Mouse (Mus musculus): Measurements from ENCODE around the gene Jade1.

Gene Jade1

GRCm38 (mm10) chr3:41577240-41577639, 21.7 kb downstream of the Jade1 start:
- no peak for DNase-seq (ENCODE audit: low spot score)

DNA sequence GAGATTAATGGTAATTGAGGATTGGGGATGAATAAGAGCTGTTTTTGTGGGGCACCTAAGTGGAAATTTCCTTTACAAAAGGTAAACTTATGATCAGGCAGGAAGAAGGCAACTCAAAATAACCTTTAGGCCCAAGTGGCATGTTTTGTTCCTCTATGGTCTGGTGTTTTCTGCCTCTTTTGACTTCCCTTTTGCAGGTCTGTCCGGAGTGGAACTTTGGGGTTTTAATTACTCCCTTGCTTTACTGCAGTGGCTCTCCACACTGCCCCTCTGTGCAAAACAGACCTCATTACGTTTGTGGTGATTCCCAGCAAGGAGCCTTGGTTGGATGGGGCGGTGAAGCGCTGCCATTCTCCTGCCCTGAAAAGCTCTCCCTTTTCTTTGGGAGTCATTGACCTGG, 24.3 kb downstream of the Jade1 start:
- DNase-seq (ENCODE audit: low spot score), result no peak

DNA sequence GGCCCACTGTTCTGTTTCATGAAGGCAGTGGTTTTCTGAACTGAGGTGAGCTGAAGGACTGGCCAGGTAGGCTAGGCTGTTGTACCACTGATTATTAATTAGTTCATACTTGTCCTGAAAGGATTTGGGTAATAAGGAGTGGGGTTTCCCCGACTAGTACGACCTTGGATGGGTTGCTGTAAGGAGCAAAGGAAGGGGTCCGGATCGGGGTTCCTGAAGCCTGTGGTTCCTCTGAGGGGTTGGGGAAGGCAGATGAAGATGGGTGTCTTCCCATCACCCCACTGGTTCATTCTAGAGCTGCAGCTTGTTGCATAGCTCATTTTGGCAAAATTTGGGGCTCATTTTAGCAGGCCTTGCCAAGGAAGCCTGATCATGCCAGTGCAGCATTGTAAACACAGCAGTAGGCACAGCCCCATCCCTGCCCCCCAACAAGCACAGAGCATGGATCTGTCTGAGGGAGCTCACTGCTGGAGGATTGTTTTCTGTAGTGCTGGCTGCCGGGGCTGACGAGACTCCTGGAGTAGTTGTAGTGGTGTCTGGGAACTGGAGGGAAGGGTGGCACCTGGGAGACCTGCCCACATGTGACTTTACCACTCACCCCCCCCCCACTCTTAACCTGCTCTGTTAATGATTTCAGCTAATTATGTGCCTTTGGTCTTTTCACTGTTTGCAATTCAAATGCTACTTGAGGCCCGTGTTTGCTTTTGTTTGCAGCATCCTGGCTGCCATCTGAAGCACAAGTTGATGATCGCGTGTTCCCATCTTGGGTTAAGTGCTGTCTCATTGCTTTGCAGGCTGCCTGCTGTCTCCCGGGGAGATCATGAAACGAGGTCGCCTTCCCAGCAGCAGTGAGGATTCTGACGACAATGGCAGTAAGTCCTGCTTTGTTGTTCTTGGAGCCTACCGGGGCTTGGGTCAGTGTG, 25.1 kb downstream of the Jade1 start:
- no peak for DNase-seq (ENCODE audit: low spot score)

DNA sequence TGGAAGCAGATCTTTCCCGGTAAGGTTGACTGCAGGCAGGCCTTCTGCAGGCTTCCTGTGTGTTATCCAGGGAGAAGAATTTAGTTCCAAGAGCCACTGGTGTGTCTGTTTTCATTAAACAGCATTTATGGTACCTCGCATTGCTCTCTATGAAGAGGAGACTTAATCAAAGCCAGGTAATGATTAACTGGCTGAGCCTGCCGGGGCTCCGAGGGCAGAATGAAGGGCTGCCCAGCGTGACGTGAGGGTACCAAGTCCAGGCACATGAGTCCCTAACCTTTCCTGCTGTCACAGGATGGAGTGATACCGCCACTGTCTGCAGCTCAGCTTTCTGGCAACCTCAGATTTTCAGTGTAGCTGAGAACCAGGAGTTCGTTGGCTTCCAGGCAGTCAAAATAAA, 25.9 kb downstream of the Jade1 start:
- no peak for DNase-seq (ENCODE audit: low spot score)

DNA sequence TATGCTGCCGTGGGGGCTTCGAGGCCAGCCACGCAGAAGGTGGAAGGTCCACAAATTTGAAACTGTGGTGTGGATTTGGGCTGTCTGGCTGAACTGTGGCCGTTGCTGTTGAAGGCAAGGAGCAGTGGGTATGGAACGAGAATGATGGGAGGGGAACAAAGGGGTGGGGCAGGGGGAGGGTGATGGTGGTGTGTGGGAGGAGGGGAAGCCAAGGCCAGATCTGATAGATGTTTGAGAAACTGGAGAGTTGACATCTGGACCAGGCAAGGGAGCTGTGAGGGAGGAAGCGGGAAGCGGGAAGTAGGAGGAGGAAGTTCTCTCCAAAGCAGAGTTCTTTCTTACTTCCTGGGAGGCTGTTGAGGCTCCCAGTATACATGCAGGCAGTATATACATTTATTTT, 26.7 kb downstream of the Jade1 start:
- DNase-seq (ENCODE audit: low spot score), result no peak

DNA sequence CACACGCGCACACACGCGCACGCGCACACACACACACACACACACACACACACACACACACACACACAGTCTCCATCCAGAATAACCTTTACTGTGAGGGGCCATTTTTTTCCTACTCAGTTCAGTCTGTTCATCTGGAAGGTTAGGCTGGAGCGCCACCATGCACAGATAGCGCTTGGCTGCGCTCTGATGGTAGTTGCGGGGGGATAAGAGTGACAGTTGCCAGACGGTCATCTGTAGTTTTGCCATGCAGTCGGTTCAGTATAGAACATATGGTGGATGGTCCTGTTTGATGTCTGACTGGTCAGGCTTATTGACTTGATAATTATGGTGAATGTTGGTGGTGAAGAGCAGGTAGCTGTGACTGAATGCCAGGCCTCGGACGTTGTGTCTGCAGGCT, 27.6 kb downstream of the Jade1 start:
- DNase-seq (ENCODE audit: low spot score), result no peak

DNA sequence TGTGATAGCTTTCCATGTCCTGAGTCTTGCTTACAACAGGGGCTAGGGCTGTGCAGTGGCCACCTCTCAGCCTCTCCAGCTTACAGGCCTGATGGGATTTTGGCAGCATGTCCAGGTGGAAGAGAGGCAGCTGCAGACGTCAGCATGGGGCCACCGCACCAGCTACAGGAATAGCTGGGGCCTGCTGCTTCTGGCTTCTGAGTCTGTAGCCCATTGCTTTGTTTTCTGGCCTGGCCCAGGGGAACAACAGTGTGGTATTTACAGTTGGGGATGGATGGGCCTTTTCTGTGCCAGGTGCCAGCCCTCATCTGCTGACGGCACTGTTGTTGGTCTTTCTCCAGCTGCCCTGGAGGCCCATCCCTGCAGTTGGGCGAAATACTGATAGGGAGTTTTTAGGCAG, 28.1 kb downstream of the Jade1 start:
- DNase-seq (ENCODE audit: low spot score), result no peak

GRCm38 (mm10) chr3:41585548-41585947, 30.0 kb downstream of the Jade1 start:
- DNase-seq (ENCODE audit: low spot score), result no peak

DNA sequence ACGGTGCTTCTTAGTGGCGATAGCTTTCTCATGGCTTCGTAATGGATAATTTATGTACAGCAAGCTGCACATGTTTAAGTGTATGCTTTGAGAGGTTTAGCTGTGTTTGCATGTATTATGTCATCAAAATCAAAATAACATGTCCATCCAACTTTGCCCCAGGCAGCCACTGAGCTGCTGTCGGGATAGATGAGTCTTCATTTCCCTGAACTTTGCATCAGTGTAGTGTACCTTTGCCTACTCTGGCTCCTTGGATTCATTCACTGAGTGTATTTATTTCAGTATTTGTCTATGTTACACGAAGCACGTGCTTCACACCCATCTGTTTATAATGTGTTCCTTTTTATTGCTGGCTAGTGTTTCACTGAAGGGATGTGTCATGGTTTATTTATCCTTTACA, 30.8 kb downstream of the Jade1 start:
- DNase-seq (ENCODE audit: low spot score), result no peak

GRCm38 (mm10) chr3:41586917-41587316, 31.4 kb downstream of the Jade1 start:
- DNase-seq (ENCODE audit: low spot score), result no peak

GRCm38 (mm10) chr3:41587588-41587987, 32.1 kb downstream of the Jade1 start:
- no peak for DNase-seq (ENCODE audit: low spot score)

GRCm38 (mm10) chr3:41588495-41588894, 33.0 kb downstream of the Jade1 start:
- no peak for DNase-seq (ENCODE audit: low spot score)

DNA sequence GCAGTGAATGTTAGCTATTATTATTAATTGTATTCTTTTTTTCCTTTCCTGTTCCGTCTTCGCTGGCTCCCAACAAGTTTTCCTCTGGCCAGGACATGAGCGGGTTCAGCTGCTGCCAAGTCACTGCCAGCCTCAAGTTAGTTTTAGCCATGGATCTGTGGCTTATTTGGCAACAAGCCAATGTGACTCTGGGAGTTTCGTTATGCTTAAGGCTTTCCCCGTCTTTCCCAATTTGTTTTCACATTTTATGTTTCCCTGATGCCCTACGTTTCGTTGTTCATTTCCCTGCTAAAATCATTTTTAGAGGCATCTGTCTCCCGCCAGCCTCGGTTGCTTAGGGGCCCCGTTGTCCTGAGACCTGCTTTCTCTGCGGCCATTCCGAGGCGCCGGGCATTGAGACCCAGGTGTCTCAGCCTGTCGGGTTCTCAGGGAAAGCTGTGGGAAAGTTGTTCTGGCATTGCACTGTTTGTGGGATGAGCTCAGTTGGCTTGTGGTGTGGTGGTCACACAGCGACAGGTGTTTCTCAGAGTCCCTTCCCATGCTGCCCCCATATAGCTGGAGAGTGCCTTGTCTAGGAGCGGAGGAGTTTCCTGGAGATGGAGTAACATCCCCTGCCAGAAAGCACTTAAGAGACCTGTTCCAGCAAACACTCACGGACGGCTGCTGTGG, 33.8 kb downstream of the Jade1 start:
- DNase-seq (ENCODE audit: low spot score), result no peak

DNA sequence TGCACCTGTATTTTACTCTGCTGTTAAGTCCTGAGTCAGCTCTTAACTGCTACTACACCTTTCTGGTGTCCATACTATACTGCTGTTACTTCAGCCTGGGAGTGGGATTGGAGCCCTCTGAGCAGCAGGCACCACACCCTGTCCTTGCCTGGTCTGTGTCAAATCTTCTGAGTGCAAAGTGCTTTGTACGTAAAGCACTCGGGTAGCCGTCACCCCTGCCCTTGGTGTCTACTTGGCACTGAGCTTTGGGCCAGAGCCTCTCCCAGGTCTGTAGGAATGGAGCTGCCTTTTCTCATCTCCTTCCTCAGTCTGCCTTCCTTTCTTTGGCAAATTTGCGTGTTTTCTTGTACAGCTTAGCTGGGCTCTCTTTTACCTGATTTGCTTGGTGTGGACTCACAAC, 34.5 kb downstream of the Jade1 start:
- DNase-seq (ENCODE audit: low spot score), result no peak

DNA sequence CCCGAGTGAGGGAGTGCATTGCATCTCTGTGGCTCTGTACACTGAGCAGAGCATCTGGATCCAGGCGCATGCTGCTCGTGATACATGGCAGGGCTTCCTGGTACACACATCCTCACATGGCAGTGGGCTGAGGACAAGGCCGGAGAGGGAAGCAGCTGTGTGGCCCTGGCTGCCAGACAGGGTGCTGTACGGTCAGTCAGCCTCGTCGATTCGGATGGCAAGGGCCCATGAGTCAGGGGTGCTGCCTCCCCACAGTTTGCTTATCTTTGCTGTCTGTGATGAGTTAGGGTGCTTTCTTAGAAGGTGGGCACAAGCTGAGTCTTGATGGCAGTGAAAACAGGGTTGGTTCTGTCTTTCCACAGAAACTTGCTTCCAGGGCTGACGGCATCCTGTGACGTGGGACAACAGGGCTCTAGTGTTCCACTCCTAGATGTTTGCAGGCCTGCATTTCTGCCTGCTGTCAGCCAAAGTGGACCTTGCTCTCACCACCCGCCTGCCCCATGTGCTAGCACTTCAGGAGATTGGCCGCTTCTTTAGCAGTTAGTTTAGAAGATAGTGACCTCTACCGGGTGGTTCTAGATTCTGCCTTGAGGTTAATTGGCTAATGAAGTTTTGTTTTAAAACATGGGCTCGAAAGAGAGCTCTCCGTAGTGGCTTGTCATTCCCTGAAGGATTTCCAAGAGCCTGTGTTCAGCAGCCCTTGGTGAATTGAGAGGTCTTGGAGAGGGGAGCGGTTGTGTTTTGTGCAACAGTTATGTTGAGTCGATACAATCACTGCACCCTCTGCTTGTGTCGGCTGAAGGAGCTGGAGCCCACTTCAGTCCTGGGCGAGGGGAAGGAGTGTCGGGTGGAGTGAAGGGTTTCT, 35.4 kb downstream of the Jade1 start:
- DNase-seq (ENCODE audit: low spot score), result no peak

DNA sequence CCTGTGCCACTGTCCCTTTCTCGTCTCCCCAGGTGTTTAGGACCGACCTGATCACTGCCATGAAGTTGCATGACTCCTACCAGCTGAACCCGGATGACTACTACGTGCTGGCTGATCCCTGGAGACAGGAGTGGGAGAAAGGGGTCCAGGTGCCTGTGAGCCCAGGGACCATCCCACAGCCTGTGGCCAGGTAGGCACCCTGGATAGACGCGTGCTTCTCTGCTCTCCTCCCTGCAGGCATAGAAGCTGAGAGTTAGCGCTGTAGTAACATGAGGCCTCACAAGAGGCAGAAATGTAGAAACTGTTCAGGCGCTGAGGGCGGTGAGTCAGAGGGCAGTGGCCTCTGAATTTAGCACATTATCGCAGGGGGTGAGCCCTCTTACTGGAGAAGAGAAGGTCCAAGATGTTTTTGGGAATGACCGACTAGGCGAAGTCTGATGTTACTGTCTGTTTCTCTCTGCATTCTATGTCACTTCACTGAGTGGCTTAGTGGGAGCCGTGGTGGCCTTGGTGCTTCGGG, 36.2 kb downstream of the Jade1 start:
- DNase-seq (ENCODE audit: low spot score), result no peak

DNA sequence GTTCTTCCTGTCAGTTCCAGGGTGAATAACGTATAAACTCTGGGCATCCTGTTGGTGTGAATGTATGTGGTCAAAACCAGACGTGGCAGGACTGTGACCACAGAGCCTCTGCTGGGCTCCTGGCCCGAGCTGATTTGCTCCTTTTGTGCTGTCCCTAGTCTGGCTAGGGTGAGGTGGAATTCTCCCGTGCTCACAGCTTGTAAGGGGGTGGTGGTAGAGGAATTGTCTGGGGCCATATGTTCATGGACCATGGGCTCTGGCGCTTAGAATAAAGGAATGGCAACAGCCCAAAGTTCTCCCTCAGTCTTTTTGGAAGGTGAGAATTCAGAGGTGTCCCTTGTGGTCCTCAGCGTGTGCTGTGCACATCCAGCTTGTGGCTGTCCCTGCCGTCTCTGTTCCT, 37.3 kb downstream of the Jade1 start:
- DNase-seq (ENCODE audit: low spot score), result no peak

DNA sequence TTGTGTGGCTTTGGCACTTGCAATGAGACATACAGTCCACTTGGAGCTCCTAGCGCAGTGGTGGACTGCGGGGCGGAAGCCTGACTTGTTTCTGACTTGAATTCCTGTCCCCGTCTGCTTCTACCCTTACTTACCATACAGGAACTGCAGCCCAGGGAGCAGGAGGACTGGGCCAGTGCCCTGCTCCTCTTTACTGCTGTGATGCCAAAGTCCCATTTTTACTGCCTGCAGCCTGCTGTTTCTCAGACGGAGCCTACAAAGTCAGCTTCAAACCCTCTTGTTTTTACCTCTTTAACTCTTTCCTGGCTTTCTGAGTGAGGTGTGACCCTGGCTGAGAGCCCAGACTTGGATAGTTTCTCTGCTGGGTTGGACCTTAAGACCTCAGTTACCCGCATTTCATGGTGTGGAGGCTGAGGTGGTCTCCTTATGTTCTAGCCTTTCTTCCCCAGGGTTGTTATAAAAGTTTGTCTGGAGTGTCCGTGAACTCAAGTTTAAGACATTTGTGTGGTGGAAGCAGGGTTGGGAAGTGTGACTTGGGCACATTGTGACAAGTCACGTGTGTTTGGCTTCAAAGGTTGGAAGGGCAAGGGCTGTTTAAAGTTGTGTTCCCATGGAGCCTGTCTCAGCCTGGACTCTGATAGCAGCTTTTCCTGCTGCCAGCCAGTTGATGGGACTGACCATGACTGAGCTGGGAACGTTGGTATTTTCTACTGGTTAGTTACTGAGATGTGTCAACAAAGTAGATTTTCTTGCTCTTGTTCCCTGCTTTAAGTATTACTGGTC, 38.8 kb downstream of the Jade1 start:
- DNase-seq (ENCODE audit: low spot score), result no peak

DNA sequence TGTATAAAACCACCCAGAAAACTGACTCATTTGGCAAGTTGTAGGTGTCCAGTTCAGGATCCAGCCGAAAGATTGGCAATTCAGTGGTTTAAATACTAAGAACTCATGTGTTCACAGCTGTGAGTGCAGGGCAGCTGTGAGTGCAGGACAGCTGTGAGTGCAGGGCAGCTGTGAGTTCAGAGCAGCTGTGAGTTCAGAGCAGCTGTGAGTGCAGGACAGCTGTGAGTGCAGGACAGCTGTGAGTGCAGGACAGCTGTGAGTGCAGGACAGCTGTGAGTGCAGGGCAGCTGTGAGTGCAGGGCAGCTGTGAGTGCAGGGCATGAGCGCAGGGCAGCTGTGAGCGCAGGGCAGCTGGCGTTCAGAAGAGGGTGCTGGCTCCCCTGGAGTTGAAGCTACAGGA, 39.5 kb downstream of the Jade1 start:
- DNase-seq (ENCODE audit: low spot score), result no peak

DNA sequence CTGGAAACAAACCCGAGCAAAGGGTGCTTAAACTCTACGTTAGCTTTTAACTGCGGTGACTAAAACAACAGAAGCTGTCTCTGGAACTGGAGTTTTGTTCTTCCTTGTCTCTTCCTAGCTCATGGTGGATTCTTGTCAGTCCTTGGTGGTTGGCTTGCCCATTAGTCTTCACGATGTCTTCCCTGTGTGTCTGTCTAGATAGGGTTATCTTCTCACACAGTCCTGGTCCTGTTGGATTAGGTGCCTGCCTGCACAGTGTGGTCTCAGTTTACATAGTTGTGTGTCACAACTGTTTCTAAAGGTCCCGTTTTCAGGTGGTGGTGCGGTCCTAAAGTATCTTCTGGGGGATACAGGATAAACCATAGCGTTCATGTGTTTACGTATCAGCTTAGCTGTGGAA, 41.5 kb downstream of the Jade1 start:
- DNase-seq (ENCODE audit: low spot score), result no peak

GRCm38 (mm10) chr3:41598412-41598811, 42.9 kb downstream of the Jade1 start:
- no peak for DNase-seq (ENCODE audit: low spot score)

DNA sequence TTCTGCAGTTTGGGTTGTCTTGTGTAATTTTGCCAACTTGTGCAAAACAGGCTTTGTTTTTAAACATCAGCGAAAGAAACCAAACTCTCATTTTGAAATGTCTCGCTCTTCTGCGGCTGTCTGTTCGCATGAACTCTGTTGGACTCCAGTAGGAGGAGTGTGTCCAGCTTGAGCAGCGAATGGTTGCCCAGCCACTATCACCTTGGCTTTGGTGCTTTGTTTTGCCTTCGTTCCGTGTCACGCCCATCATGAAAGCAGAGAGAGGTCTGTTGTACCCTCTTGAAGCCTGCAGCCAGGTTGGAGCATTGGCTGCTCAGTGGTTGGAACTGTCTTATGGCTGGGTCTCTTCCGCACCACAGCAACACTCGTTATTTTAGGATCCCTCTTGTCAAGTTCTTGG, 43.7 kb downstream of the Jade1 start:
- DNase-seq (ENCODE audit: low spot score), result no peak

All from urinary bladder, postnatal 25 days (tissue).